Mouse (Mus musculus): ENCODE measurements around the gene Rps10.

GRCm38 (mm10) chr17:27655089-27656010, 18.9 kb upstream of the Rps10 start, which contains the start of gene Pacsin1:
- no peak for TF ChIP-seq GATA1 (IDR thresholded peaks at IDR 0.05; ENCODE audit: borderline replicate concordance, low read length)
- no peak for TF ChIP-seq FLI1 (IDR thresholded peaks at IDR 0.05; ENCODE audit: low read length)

Data from megakaryocyte, embryonic 14.5 days (primary cell).